Mouse (Mus musculus) right cerebral cortex, postnatal 36 days (tissue): ENCODE measurements around the gene Mettl3.
"Not testable (repeated sequence)": the region's sequence is repeated elsewhere in the genome, so short reads cannot be mapped to it uniquely, and the experiment has no call there.

Experiments used
- DNase-seq, 2 experiments: peaks; one replicate each; pipeline ENCODE4 v3.0.0; 2022; ENCODE audit warnings: low spot score in 2 of 2, mixed read lengths in 1 of 2

Gene Mettl3

DNA sequence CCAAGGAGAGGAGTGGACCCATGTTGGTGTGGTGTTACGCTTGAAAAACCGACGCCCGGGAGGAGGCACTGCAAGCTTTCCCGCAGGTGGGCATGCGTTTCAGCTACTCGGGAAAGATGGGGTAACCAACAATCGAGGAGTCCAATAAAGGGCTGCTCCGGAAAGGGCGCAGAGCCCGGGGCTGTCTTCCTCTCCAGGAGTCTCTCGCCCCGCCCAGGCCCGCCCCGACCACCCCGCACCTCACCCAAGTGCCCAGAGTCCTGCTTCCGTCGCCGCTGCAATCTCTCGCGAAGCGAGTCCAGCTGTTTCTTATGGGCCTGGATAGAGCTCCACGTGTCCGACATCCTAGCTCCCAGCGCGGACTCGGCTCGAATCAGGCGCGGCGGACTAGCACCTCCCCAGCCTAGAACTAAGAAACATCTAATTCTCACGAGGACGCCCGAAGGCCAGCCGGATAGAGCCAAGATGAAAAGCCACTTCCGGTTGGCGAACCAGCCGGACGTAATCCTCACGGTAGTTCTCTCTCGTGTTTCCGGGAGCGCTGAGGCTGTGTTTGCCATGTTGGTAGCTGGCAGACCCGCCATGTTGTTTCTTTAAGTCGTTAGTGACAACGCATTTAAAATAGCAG lies at the start of gene Mettl3:
Gene Mettl3, minus strand, starts transcription at position 485 of the 628 bp plus-strand sequence.
- DNase-seq, result peak; percentile 90 to 93

GRCm38 (mm10) chr14:52339512-52339852 lies 34.6 kb upstream of the Mettl3 start:
- DNase-seq, result no peak

DNA sequence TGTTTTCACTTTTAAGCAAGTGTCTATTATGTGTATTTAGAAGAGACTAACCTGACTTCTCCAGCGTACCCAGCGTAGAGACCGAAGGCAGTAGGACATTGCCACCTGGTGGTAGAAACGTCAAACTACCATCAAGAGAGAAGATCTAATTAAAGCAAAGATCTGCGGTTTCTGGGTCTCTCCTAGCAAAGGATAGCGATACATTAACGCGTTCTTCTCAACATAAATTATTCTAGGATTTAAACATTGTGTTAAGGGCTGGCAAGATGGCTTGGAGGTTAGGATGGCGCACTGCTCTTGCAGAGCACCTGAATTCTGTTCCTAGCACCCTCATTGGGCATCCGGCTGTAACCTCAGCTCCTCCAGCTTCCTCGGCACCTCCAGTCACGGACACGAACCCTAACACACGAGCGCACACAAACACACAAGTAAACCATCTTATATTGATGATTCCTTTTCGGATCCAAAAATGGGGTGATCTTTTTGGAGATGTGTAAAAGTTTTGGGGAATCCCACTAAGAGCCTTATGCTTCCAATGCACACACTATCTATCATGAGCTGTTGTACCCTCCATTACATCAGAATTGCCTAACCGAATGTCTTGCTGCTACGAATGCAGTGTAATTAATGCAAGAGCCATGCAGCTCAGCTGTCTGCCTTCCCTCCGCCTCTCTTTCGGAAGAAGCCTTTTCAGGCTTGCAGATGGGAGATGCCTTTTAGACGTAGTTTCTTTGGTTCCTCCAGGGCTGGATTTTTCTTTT lies 34.0 kb upstream of the Mettl3 start:
- DNase-seq, result peak; percentile 20 to 61

DNA sequence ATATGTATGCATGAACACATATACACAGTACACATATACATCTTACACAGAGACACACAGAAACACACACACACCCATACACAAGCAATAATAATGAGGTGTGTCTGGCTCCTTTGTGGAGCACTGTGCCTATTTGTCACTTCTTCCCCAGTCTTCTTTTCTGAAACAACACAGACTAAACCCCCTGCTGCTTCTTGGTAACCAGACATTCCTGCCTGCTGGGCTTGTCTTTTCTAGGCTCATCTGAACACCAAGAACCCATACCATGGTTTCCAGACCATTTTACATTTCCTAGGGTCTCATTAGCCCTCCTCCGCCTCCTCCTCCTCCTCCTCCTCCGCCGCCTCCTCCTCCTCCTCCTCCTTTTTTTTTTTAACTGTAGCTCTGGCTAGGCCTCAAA lies 27.2 kb upstream of the Mettl3 start:
- DNase-seq, result no peak

GRCm38 (mm10) chr14:52331069-52331750 lies 26.3 kb upstream of the Mettl3 start:
- DNase-seq, result no peak

DNA sequence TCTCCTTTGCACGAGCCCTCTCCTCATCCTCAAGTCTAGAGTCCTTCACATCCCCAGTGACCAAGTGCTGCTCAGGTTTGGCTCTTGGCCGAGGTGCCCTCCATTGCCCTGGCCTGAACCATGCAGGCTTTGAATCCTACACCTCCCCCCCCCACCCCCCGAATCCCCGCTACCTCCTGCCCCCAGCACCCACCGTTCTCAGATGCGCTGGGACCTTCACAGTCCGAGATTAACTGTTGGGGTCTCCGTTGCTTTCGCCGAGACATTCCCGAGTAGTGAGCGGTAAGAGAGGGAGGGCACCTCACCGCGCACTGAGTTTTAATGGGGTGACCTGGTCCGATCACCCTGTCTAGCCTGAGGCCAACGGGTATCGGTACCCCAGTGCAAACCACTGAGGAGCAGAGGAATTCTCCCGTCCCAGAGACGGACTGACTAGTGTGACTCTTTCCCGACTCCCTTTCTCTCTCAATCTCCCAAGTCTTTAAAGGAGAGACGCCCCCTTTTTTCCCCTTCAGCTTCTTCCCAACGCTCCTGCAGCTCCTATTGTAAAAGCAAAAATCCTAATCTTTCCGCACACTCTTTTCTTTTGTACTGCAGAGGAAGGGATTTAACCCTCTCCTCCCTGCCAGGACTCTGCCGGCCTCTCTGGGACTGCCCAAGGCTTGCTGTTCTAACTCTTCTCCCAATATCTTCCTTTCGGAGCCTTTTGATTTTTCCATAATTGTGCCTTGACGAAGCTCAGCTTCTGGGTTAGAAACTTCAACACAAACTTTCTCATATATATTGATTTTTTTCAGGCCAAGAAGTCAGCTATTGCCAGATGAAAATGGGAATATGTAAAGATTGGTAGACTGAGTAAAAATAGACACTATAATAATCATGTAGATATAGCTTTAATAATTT lies 23.2 kb upstream of the Mettl3 start, which contains the start of gene Sall2:
Gene Sall2, minus strand, starts transcription at position 853 of the 903 bp plus-strand sequence.
- no peak for DNase-seq

- no peak for DNase-seq
Observed at GRCm38 (mm10) chr14:52327375-52327901, 22.5 kb upstream of the Mettl3 start.

GRCm38 (mm10) chr14:52325890-52326289 lies 21.0 kb upstream of the Mettl3 start:
- no peak for DNase-seq

DNA sequence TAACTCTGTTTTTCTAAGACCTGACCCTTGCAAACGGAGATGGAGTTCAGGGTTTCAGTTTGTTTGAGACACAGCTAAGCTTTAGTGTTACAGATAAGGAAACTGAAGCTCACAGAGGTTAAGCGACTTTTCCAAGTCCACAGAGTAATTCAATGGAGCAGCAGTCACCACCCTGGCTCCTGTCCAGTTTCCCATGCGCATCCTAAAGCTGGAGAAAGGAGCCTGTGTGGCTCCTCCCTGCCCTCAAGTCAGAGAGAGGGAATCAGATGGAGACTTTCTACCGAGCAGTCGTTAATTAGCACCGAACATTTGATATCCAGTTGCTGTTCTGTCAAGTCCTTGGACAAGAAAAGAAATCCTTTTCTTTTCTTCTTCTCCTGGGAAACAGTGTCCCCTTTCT lies 14.4 kb upstream of the Mettl3 start:
- DNase-seq, result no peak

DNA sequence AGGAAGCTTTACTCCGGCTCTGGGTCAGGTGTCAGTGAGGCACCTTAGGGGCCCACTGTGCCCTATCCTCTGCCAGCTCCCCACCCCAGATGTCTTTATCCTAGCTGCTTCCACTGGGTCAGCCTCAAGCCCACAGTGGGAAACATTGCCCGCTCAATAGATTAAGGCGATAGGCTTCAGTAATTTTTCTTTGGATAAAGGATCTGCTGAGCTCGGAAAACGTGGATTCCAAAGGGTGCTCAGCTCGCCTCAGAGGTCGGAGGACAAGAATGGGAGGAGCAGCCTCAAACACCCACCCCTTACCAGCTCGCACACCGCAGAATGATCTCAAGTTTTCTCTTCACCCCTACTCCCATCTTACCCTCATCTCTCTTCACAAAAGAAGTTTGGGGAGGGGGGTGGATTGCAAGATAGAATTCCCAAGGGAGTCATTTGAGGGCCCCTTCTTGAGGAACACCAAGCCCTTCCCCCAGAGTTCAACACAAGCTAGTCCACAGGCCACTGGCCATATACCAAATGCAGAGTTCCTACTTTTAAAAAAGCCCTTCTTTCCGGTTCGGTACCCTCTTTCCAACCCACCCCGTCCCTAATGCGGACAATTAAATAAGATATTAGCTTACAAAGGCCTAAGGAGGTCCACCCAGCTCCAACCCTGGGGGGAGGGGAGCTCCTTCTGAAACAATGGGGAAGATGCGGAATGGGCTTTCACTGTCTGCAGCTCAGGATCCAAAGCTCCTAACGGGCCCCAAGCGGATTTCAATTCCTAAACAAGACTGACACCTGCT lies 11.7 kb upstream of the Mettl3 start:
- no peak for DNase-seq

- DNase-seq, result peak; percentile 59 to 61
Observed at GRCm38 (mm10) chr14:52315792-52316440, 11.0 kb upstream of the Mettl3 start.

DNA sequence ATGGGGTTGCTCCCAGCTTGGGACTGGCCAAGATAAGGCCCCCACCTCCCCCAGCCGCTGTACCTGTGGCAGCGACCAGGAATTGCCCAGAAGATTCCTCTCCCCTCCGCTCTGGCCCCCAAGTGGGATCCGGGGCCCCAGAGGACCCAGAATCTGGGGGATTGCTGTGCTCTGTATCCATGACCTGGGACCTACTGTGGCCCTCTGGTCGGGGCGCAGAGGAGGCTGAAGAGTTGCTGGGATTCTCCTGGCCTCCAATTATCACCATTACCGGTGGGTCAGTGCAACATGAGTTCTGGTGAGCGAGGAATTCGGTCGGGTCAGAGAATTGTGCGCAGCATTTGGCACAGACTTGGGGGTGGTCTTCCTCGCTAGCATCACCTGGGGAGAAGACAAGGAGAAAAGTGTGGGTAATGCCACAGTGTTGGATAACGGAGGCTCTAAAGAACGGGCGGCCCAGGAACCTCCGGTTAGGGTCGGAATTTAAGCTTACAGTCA lies 10.4 kb upstream of the Mettl3 start:
- DNase-seq, result no peak

- no peak for DNase-seq
Observed at GRCm38 (mm10) chr14:52314808-52315150, 9.9 kb upstream of the Mettl3 start.

DNA sequence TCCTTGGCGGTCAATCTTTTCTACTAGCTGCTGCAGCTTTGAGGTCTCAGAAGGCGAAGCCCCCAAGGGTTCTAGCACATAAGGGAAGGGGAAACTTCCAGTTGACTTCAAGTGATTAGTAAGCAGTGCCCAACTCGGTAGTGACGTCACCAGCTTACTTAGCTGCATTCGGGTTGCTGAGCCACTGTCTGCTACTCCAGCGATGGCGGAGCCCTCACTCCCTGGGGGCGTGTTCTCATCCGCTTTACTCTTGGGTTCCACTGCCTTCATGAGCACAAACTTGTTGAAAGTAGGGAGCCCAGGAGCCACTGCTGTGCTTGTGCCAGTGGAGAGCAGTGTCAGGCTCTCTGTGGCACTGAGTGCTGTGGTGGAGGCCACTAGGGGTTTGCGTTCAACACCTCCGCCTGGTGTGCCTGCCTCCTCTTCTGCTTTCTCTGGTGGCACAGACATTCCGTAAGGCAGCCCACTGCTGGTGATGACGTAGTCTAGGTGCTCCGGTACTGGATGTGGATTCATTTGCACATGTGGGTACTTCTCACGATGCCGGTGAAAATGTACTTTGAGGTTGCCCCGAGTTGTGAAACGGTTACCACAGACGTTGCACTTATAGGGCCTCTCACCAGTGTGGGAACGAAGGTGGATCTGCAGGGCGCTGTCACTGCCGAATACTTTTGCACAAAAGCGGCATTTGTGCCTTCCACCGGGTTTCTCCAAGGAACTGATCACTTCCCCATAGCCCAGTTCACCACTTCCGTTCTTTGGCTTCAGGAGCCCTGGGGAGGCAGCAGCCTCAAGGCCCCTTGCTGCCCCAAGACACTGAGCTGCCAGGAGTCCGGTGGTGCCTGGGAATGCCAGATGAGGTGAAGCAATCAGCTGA lies 9.2 kb upstream of the Mettl3 start:
- no peak for DNase-seq

DNA sequence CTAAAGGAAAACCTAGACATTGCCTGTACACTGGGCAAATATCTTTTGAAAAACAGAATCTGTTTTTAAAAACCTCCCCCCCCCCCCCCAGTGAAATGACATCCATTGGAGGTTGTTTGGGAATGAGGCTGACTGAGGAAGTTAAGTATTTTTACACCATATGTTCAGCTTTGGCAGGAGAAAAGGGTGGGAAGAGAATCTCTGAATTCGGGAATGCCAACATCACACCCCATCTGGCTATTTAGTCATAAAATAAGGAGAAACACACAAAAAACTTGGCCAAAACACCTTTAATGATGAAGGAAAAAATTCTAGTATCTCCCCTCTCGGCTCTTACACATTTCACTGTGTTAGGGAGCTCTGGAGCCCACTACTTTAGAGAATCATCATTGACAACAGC lies 6.0 kb upstream of the Mettl3 start:
- no peak for DNase-seq

DNA sequence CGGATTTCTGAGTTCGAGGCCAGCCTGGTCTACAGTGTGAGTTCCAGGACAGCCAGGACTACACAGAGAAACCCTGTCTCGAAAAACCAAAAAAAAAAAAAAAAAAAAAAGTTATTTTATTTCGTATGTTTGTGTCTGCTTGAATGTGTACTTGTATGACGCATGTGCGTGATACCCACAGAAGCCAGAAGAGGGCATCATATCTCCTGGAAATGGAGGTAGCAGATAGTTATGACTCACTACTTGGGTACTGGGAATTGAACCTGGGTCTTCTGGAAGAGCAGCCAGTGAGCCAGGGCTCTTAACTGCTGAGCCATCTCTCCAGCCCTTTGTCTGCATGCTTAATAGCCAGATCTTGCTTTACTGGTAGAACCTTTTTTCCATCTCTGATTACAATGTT lies 5.4 kb upstream of the Mettl3 start:
- not testable (repeated sequence) for DNase-seq

GRCm38 (mm10) chr14:52306100-52306499 lies 1.2 kb upstream of the Mettl3 start:
- no peak for DNase-seq

GRCm38 (mm10) chr14:52303517-52303916 lies 1.4 kb downstream of the Mettl3 start:
- not testable (repeated sequence) for DNase-seq
